Mouse (Mus musculus) megakaryocyte, embryonic 14.5 days (primary cell): ENCODE measurements at regions not wholly inside any gene's neighbourhood (a gene's known extent, or its start where the extent isn't known, plus 50 kb on each side); places are given as distances from the start of the nearest gene placed in this dataset.

Experiments used
- FLI1 ChIP-seq: IDR thresholded peaks from 2 replicates; pipeline ENCODE4 v1.6.1; 2012; ENCODE audit warnings: low read length, inconsistent platforms, mixed read lengths
- GATA1 ChIP-seq: IDR thresholded peaks from 3 replicates; pipeline ENCODE4 v1.6.1; 2012; ENCODE audit warnings: mixed read lengths, low read length, inconsistent platforms, borderline replicate concordance

DNA sequence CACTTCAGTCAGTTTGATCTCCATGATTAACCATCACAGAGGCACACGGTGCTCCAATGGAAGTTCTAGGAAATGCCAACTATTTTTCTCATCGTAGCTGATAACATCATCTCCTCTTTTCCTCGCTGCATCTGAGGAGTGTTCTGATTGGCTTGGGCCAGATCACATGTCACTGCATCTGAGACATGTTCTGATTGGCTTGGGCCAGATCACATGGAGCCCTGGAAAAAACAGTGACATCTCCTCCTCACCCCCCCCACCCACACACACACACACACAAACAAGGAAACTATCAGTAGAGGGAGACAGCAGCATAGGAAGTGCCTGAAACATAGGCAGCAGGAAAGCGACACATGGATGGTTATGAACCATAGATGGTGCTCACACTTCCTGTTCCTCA, 239.0 kb upstream of the 4930583I09Rik start:
- TF ChIP-seq GATA1 (no peak), FLI1 (no peak)
